Mouse (Mus musculus) CH12.LX (cell line): Measurements from ENCODE around the gene Slc38a8. TPM values are rescaled to one million over a fixed set of nuclear protein-coding genes. Genes with fewer than 3 reads are reported as not detected.

ENCODE experiments used
- DNase-seq: peaks from one replicate; pipeline ENCODE4 v3.0.0-alpha.2; 2013; ENCODE audit errors: extremely low read depth
- H3K27ac ChIP-seq: 2 replicates; pipeline ENCODE4 v1.5.1; 2012; ENCODE audit warnings: low read depth, mild to moderate bottlenecking, control low read depth, moderate library complexity; ENCODE audit not compliant: insufficient read depth
- H3K27me3 ChIP-seq: replicated peaks from 2 replicates; pipeline ENCODE3; 2012; ENCODE audit warnings: inconsistent platforms
- H3K36me3 ChIP-seq, 2 experiments: replicated peaks in 1 of 2; 2 replicates each; pipeline versions ENCODE3 to v1.6.1; 2012; ENCODE audit warnings: inconsistent platforms in 1 of 2, low read length in 1 of 2, mild to moderate bottlenecking in 1 of 2, mixed read lengths in 1 of 2, moderate library complexity in 1 of 2; ENCODE audit not compliant: control insufficient read depth in 1 of 2, insufficient read depth in 1 of 2
- H3K4me1 ChIP-seq, 2 experiments: 2 replicates each; pipeline ENCODE4 v1.6.1; 2012; ENCODE audit warnings: inconsistent platforms in 1 of 2, moderate library complexity in 1 of 2; ENCODE audit not compliant: insufficient read depth in 2 of 2, control insufficient read depth in 1 of 2
- H3K4me2 ChIP-seq: 2 replicates; pipeline ENCODE4 v1.6.1; 2012; ENCODE audit warnings: low read depth, mild to moderate bottlenecking, control low read depth; ENCODE audit not compliant: poor library complexity, insufficient read depth, severe bottlenecking
- H3K4me3 ChIP-seq, 3 experiments: fragments of 150-350 bp in 1 of 3; sonication (generic) in 1 of 3; replicated peaks in 1 of 3; 2 replicates each; pipeline versions ENCODE3 to v1.5.1; 2011 to 2012; ENCODE audit warnings: low read depth in 2 of 3, low read length in 2 of 3, mild to moderate bottlenecking in 2 of 3, moderate library complexity in 2 of 3, control low read depth in 1 of 3, improper control_type of control experiment in 1 of 3, inconsistent platforms in 1 of 3, mixed read lengths in 1 of 3; ENCODE audit not compliant: poor library complexity in 1 of 3
- H3K79me2 ChIP-seq: replicated peaks from 2 replicates; pipeline ENCODE4 v1.6.1; 2012; ENCODE audit warnings: mild to moderate bottlenecking, moderate library complexity; ENCODE audit not compliant: control insufficient read depth, poor library complexity, insufficient read depth, severe bottlenecking; ENCODE audit errors: extremely low read depth
- H3K9ac ChIP-seq: 2 replicates; pipeline ENCODE4 v1.6.1; 2012; ENCODE audit warnings: low read depth, mild to moderate bottlenecking, control low read depth, moderate library complexity; ENCODE audit not compliant: insufficient read depth
- H3K9me3 ChIP-seq: replicated peaks from 2 replicates; pipeline ENCODE3; 2012; ENCODE audit warnings: low read length, inconsistent platforms, mixed read lengths
- CTCF ChIP-seq, 2 experiments: IDR thresholded peaks in 1 of 2; conservative IDR thresholded peaks in 1 of 2; 2 replicates each; pipeline ENCODE4 v1.5.1; 2011 to 2012; ENCODE audit warnings: low read depth in 2 of 2, low read length in 2 of 2, improper control_type of control experiment in 1 of 2, inconsistent platforms in 1 of 2, mild to moderate bottlenecking in 1 of 2, moderate library complexity in 1 of 2
- E2F4 ChIP-seq: IDR thresholded peaks from 2 replicates; pipeline ENCODE4 v1.6.1; 2011; ENCODE audit warnings: low read depth, low read length, improper control_type of control experiment; ENCODE audit not compliant: insufficient replicate concordance
- ETS1 ChIP-seq: conservative IDR thresholded peaks from 2 replicates; pipeline ENCODE4 v1.6.1; 2012; ENCODE audit warnings: low read depth, mild to moderate bottlenecking, inconsistent platforms, low read length, improper control_type of control experiment, moderate library complexity
- GABPA ChIP-seq: IDR thresholded peaks from 2 replicates; pipeline ENCODE4 v1.6.1; 2012; ENCODE audit warnings: low read depth, low read length, improper control_type of control experiment, inconsistent platforms; ENCODE audit not compliant: insufficient replicate concordance
- HCFC1 ChIP-seq: IDR thresholded peaks from 2 replicates; pipeline ENCODE4 v1.6.1; 2012; ENCODE audit warnings: low read depth, mild to moderate bottlenecking, inconsistent platforms, low read length, improper control_type of control experiment
- IRF4 ChIP-seq: IDR thresholded peaks from 2 replicates; pipeline ENCODE4 v1.6.1; 2014; ENCODE audit warnings: low read depth, mild to moderate bottlenecking, inconsistent platforms, low read length, improper control_type of control experiment
- JUN ChIP-seq: IDR thresholded peaks from 2 replicates; pipeline ENCODE4 v1.6.1; 2011; ENCODE audit warnings: low read depth, mild to moderate bottlenecking, low read length, improper control_type of control experiment, moderate library complexity; ENCODE audit not compliant: insufficient read depth
- KAT2A ChIP-seq: IDR thresholded peaks from 2 replicates; pipeline ENCODE4 v1.6.1; 2012; ENCODE audit warnings: low read length, improper control_type of control experiment, inconsistent platforms; ENCODE audit not compliant: insufficient replicate concordance
- MAFK ChIP-seq: IDR thresholded peaks from 2 replicates; pipeline ENCODE4 v1.6.1; 2011; ENCODE audit warnings: low read length, improper control_type of control experiment; ENCODE audit not compliant: insufficient replicate concordance
- MAX ChIP-seq: IDR thresholded peaks from 2 replicates; pipeline ENCODE4 v1.6.1; 2011; ENCODE audit warnings: low read length, improper control_type of control experiment
- MXI1 ChIP-seq: IDR thresholded peaks from 2 replicates; pipeline ENCODE4 v1.6.1; 2011; ENCODE audit warnings: mild to moderate bottlenecking, low read depth, low read length, improper control_type of control experiment
- MYC ChIP-seq: IDR thresholded peaks from 2 replicates; pipeline ENCODE4 v1.6.1; 2011; ENCODE audit warnings: low read depth, mild to moderate bottlenecking, improper control_type of control experiment, low read length
- NELFE ChIP-seq: IDR thresholded peaks from 2 replicates; pipeline ENCODE4 v1.6.1; 2011; ENCODE audit warnings: low read depth, low read length, improper control_type of control experiment
- NRF1 ChIP-seq: IDR thresholded peaks from 2 replicates; pipeline ENCODE4 v1.6.1; 2014; ENCODE audit warnings: low read depth, mild to moderate bottlenecking, inconsistent platforms, low read length, improper control_type of control experiment, moderate library complexity
- PAX5 ChIP-seq: IDR thresholded peaks from 2 replicates; pipeline ENCODE4 v1.6.1; 2012; ENCODE audit warnings: low read length, inconsistent platforms, mixed read lengths
- POLR2A ChIP-seq: IDR thresholded peaks from 2 replicates; pipeline ENCODE4 v1.6.1; 2011; ENCODE audit warnings: low read depth, mild to moderate bottlenecking, improper control_type of control experiment, low read length
- RCOR1 ChIP-seq: conservative IDR thresholded peaks from 2 replicates; pipeline ENCODE4 v1.6.1; 2012; ENCODE audit warnings: low read depth, mild to moderate bottlenecking, inconsistent platforms, low read length, improper control_type of control experiment
- SIN3A ChIP-seq: IDR thresholded peaks from 2 replicates; pipeline ENCODE4 v1.6.1; 2012; ENCODE audit warnings: low read length, improper control_type of control experiment, inconsistent platforms
- SMC3 ChIP-seq: IDR thresholded peaks from 2 replicates; pipeline ENCODE4 v1.6.1; 2011; ENCODE audit warnings: low read depth, low read length, improper control_type of control experiment
- TBP ChIP-seq: conservative IDR thresholded peaks from 2 replicates; pipeline ENCODE4 v1.6.1; 2011; ENCODE audit warnings: low read depth, low read length, improper control_type of control experiment
- USF1 ChIP-seq: IDR thresholded peaks from 2 replicates; pipeline ENCODE4 v1.6.1; 2014; ENCODE audit warnings: low read depth, mild to moderate bottlenecking, inconsistent platforms, low read length, improper control_type of control experiment
- ZC3H11A ChIP-seq: IDR thresholded peaks from 2 replicates; pipeline ENCODE4 v1.6.1; 2012; ENCODE audit warnings: low read depth, mild to moderate bottlenecking, inconsistent platforms, low read length, improper control_type of control experiment
- ZKSCAN1 ChIP-seq: IDR thresholded peaks from 2 replicates; pipeline ENCODE4 v1.6.1; 2012; ENCODE audit warnings: low read depth, inconsistent platforms, low read length, improper control_type of control experiment, borderline replicate concordance
- ZMIZ1 ChIP-seq: IDR thresholded peaks from 2 replicates; pipeline ENCODE4 v1.6.1; 2012; ENCODE audit warnings: low read depth, mild to moderate bottlenecking, inconsistent platforms, low read length, improper control_type of control experiment
- ZNF384 ChIP-seq: IDR thresholded peaks from 2 replicates; pipeline ENCODE4 v1.6.1; 2012; ENCODE audit warnings: low read depth, low read length, improper control_type of control experiment, inconsistent platforms
- dilution Hi-C: fragments of 300-500 bp; cut with MboI; formaldehyde crosslinking; loops from 2 replicates; pipeline ENCODE4 v1.14.3; 2020; ENCODE audit warnings: low sequenced_read_pairs; ENCODE audit not compliant: extremely low pct_unique_long_range_greater_than_20kb, extremely low pct_ligation_motif_present
- in situ Hi-C: fragments of 300-500 bp; cut with MboI; formaldehyde crosslinking; loops from 3 replicates; pipeline ENCODE4 v1.14.3; 2019; ENCODE audit warnings: low sequenced_read_pairs, low pct_ligation_motif_present, low pct_unique_long_range_greater_than_20kb, mixed read lengths
- polyA plus RNA-seq: library from polyadenylated mRNA; unstranded; fragments of >175 nt; gene quantifications from 2 replicates; pipeline ENCODE4 v1.2.1, GENCODE M21; 2012; ENCODE audit warnings: low read depth; ENCODE audit not compliant: insufficient read length
- total RNA-seq, 2 experiments: library from RNA; depleted of rRNA; stranded (reverse); fragments of 300-350 nt in 1 of 2; fragments of >200 nt in 1 of 2; gene quantifications; 2 replicates each; pipeline ENCODE4 v1.2.3; 2012 to 2014

Gene Slc38a8
- total and polyA plus RNA-seq, 3 experiments = 0.08 TPM; not detected in 1

GRCm38 (mm10) chr8:119461356-119461755 is 40.1 kb downstream of the Slc38a8 start:
- Histone ChIP-seq H3K9me3 (no peaks in the 10 kb centered on the region), H3K4me2 (no peak overlapping the region), H3K36me3 (no peaks in the 10 kb centered on the region), H3K79me2 (no peaks in the 10 kb centered on the region), H3K4me3 (no peak overlapping the region), H3K4me1 (peaks cover 0 to 18% of the 10 kb centered on the region in 2 experiments; a peak in 2 of 4 replicates), H3K9ac (no peak overlapping the region), H3K27me3 (peaks cover 32% of the 10 kb centered on the region), H3K27ac (no peak overlapping the region)
- no peak for TF ChIP-seq NRF1
- no peak for TF ChIP-seq IRF4
- no peak for TF ChIP-seq GABPA
- no peak for TF ChIP-seq PAX5
- TF ChIP-seq RCOR1 = no peak
- no peak for TF ChIP-seq ETS1
- no peak for TF ChIP-seq SIN3A
- TF ChIP-seq POLR2A = no peak
- no peak for TF ChIP-seq E2F4
- TF ChIP-seq USF1 = no peak
- TF ChIP-seq MAFK = no peak
- TF ChIP-seq ZNF384 = no peak
- TF ChIP-seq CTCF (conservative IDR thresholded peaks at IDR 0.05 in 1 of 2, IDR thresholded peaks at IDR 0.05 in 1 of 2; ENCODE audit: low read depth in 2 of 2, low read length in 2 of 2) = no peak
- TF ChIP-seq TBP = no peak
- no peak for TF ChIP-seq SMC3
- no peak for TF ChIP-seq ZKSCAN1
- no peak for TF ChIP-seq ZMIZ1
- no peak for TF ChIP-seq MXI1
- dilution Hi-C loops = no loop called here
- in situ Hi-C loops = no loop called here
- DNase-seq = no peak

GRCm38 (mm10) chr8:119459724-119460123 is 41.8 kb downstream of the Slc38a8 start:
- H3K36me3 ChIP-seq = no peaks in the 10 kb centered on the region
- peaks cover 0 to 27% of the 10 kb centered on the region in 2 experiments; a peak in 2 of 4 replicates for H3K4me1 ChIP-seq
- TF ChIP-seq KAT2A (no peak), NELFE (no peak), CTCF (conservative IDR thresholded peaks at IDR 0.05 in 1 of 2, IDR thresholded peaks at IDR 0.05 in 1 of 2; ENCODE audit: low read depth in 2 of 2, low read length in 2 of 2) (no peak), JUN (no peak), MYC (no peak), ZKSCAN1 (no peak), PAX5 (no peak), ZC3H11A (no peak), MXI1 (no peak), HCFC1 (no peak), USF1 (no peak), MAFK (no peak), MAX (no peak), POLR2A (no peak)
- H3K4me2 ChIP-seq = no peak overlapping the region
- H3K27ac ChIP-seq = no peak overlapping the region
- in situ Hi-C loops (no loop called here), dilution Hi-C loops (no loop called here)
- no peaks in the 10 kb centered on the region for H3K9me3 ChIP-seq
- DNase-seq = no peak
- H3K27me3 ChIP-seq = peaks cover 22% of the 10 kb centered on the region
- H3K9ac ChIP-seq = no peak overlapping the region
- no peak overlapping the region for H3K4me3 ChIP-seq
- H3K79me2 ChIP-seq = no peaks in the 10 kb centered on the region
